Mouse (Mus musculus) myocyte (in vitro differentiated cells): Measurements from ENCODE around the gene Hnrnpl.

Source experiments
- CEBPB ChIP-seq: IDR thresholded peaks from 2 replicates; pipeline ENCODE4 v1.6.1; 2011; ENCODE audit warnings: mild to moderate bottlenecking, moderate library complexity; ENCODE audit not compliant: poor library complexity, insufficient read depth, severe bottlenecking
- E2F4 ChIP-seq: IDR thresholded peaks from one replicate; pipeline ENCODE4 v1.6.1; 2011; ENCODE audit warnings: mild to moderate bottlenecking, control low read depth, moderate library complexity; ENCODE audit not compliant: insufficient read depth
- MAX ChIP-seq: IDR thresholded peaks from one replicate; pipeline ENCODE4 v1.6.1; 2011; ENCODE audit warnings: low read depth, mild to moderate bottlenecking, control low read depth
- MYOD1 ChIP-seq, 3 experiments: IDR thresholded peaks; one replicate each; pipeline ENCODE4 v1.6.1; 2011; ENCODE audit warnings: control low read depth in 2 of 3, low read depth in 2 of 3, mild to moderate bottlenecking in 2 of 3, moderate library complexity in 1 of 3; ENCODE audit not compliant: insufficient read length in 2 of 3, control insufficient read depth in 1 of 3
- MYOG ChIP-seq, 3 experiments: IDR thresholded peaks; one replicate each; pipeline ENCODE4 v1.6.1; 2011; ENCODE audit warnings: control low read depth in 2 of 3, low read depth in 2 of 3, mild to moderate bottlenecking in 2 of 3; ENCODE audit not compliant: insufficient read length in 2 of 3, control insufficient read depth in 1 of 3, insufficient read depth in 1 of 3
- POLR2A ChIP-seq: IDR thresholded peaks from one replicate; pipeline ENCODE4 v1.6.1; 2011; ENCODE audit warnings: low read depth, mild to moderate bottlenecking, control low read depth, moderate library complexity; ENCODE audit not compliant: insufficient read length
- POLR2AphosphoS2 ChIP-seq: IDR thresholded peaks from one replicate; pipeline ENCODE4 v1.6.1; 2011; ENCODE audit warnings: low read depth, control low read depth; ENCODE audit not compliant: insufficient read length
- TCF12 ChIP-seq: IDR thresholded peaks from one replicate; pipeline ENCODE4 v1.6.1; 2011; ENCODE audit warnings: mild to moderate bottlenecking, control low read depth; ENCODE audit not compliant: poor library complexity, insufficient read depth, severe bottlenecking
- USF1 ChIP-seq: IDR thresholded peaks from one replicate; pipeline ENCODE4 v1.6.1; 2011; ENCODE audit warnings: low read depth, mild to moderate bottlenecking, control low read depth, moderate library complexity

GRCm38 (mm10) chr7:28792391-28793185, 15.8 kb upstream of the Hnrnpl start:
- no peak for TF ChIP-seq POLR2A
- TF ChIP-seq MYOG (IDR thresholded peaks at IDR 0.05; ENCODE audit: control insufficient read depth in 1 of 3, insufficient read depth in 1 of 3, insufficient read length in 2 of 3, low read depth in 2 of 3) = no peak
- TF ChIP-seq MAX = no peak
- TF ChIP-seq TCF12 = no peak
- no peak for TF ChIP-seq CEBPB
- TF ChIP-seq MYOD1 (IDR thresholded peaks at IDR 0.05; ENCODE audit: control insufficient read depth in 1 of 3, insufficient read length in 2 of 3, low read depth in 2 of 3) = no peak
- no peak for TF ChIP-seq USF1
- TF ChIP-seq POLR2AphosphoS2 = no peak
- TF ChIP-seq E2F4 = no peak
